Mouse (Mus musculus): ENCODE results near the gene Hagh. TPM values are rescaled to one million over a fixed set of nuclear protein-coding genes. Genes with fewer than 3 reads are reported as not detected.

Gene Hagh
- total and polyA plus RNA-seq, 2 experiments from 2014 or later, result 116 to 129 TPM

DNA sequence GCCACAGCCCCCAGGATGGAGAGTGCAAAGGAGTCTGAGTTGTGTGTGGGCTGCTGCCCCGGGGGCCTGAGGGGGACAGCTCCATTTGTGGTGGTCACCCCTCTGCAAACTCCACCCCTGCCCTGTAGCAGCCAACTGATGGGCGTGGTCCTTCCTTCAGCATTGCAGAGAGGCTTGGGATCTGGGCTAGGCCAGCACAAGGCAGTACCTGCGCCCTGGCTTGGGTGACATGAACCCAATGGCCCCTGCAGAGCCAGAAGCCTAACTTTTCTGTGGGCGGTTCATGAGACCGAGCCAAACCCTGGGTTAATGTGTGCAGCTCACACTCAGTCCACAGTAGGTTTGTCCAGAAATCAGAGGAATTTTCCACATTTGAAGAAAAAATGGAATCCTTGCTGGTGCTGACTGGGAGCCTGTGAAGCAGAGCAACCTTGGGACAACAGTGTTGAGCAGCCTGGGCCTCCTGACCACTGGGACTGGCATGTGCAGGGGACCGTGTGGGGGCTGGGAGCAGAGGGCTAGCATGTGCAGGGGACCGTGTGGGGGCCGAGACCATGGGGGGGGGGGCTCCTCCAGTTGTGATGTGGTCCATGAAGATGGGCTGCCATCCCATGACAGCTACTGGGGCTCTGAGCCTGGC, 18.0 kb downstream of the Hagh start:
- DNase-seq (ENCODE audit: low spot score) (no peak), ATAC-seq (ENCODE audit: insufficient read depth, low read depth) (no peak)
- H3K4me2 ChIP-seq (ENCODE audit: low read depth, low read length), result no peak overlapping the region
- 76% methylated on average over 8 of the region's 8 CpGs for WGBS
- no peaks in the 10 kb centered on the region for H3K9me3 ChIP-seq (replicated peaks; ENCODE audit: control insufficient read depth, low read length)
- H3K9ac ChIP-seq (replicated peaks; ENCODE audit: low read depth, low read length), result no peak overlapping the region
- no peak overlapping the region for H3K4me3 ChIP-seq (ENCODE audit: low read depth, low read length)
- no peaks in the 10 kb centered on the region for H3K27me3 ChIP-seq (ENCODE audit: control insufficient read depth, insufficient read depth, low read length)
- peaks cover 71% of the 10 kb centered on the region for H3K36me3 ChIP-seq (replicated peaks; ENCODE audit: control insufficient read depth, insufficient read depth, low read length)
- no peak overlapping the region for H3K27ac ChIP-seq (ENCODE audit: low read depth)
- TF ChIP-seq CTCF (IDR thresholded peaks at IDR 0.05; ENCODE audit: low read depth) (no peak), EP300 (IDR thresholded peaks at IDR 0.05; ENCODE audit: low read depth) (no peak)
- no peaks in the 10 kb centered on the region for H3K4me1 ChIP-seq (ENCODE audit: control insufficient read depth, insufficient read depth)

DNA sequence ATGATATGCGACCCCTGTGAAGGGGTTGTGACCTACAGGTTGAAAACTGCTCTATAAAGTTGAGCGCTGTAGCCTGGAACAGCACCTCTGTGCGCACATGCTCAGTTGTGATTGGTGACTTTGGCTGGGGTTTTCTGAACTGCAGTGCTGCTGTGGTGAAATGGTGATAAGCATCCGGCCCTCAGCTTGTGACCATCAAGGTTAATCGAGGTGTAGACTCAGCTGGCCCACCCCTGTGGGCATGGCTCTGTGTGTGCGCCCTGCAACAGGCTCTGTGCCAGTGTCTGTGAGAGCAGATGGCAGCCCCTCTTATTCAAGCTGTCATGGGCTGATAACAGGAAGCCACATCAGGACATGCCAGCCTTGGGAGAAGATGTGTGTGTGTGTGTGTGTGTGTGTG, 19.0 kb downstream of the Hagh start:
- 67% methylated on average over 6 of the region's 6 CpGs for WGBS
- no peak for DNase-seq (ENCODE audit: low spot score)
- TF ChIP-seq EP300 (IDR thresholded peaks at IDR 0.05; ENCODE audit: low read depth) (no peak), CTCF (IDR thresholded peaks at IDR 0.05; ENCODE audit: low read depth) (no peak)

DNA sequence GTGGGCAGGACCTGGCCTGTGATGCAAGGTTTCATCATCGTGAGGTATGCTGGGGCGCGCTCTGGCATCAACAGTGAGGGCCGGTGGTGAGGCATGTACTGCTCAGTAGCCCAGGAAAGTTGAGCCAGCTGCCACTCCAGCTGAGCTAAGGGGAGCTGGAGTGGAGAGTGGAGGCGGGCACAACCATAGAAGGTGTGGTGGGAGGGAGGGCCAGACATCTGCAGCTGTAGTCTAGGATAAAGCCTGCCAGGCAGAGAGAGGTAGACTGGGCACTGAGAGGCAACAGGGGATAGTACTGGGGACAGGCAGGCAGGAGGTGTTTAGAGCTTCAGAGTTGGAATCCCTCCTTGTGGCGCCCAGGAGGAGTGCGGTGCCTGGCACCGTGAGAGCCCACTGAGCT, 20.1 kb downstream of the Hagh start:
- ATAC-seq (ENCODE audit: insufficient read depth, low read depth), result no peak
- H3K4me2 ChIP-seq (ENCODE audit: low read depth, low read length), result no peak overlapping the region
- WGBS, result 89% methylated on average over 8 of the region's 8 CpGs
- H3K27me3 ChIP-seq (ENCODE audit: control insufficient read depth, insufficient read depth, low read length), result no peaks in the 10 kb centered on the region
- no peak for TF ChIP-seq CTCF (IDR thresholded peaks at IDR 0.05; ENCODE audit: low read depth)
- H3K9ac ChIP-seq (replicated peaks; ENCODE audit: low read depth, low read length), result no peak overlapping the region
- H3K4me3 ChIP-seq (ENCODE audit: low read depth, low read length), result no peak overlapping the region
- H3K36me3 ChIP-seq (replicated peaks; ENCODE audit: control insufficient read depth, insufficient read depth, low read length), result peaks cover 57% of the 10 kb centered on the region
- H3K9me3 ChIP-seq (replicated peaks; ENCODE audit: control insufficient read depth, low read length), result no peaks in the 10 kb centered on the region
- DNase-seq (ENCODE audit: low spot score), result no peak
- no peak overlapping the region for H3K27ac ChIP-seq (ENCODE audit: low read depth)
- H3K4me1 ChIP-seq (ENCODE audit: control insufficient read depth, insufficient read depth), result no peaks in the 10 kb centered on the region

More for the DNA sequence above, 19.0 kb downstream of the Hagh start:
- Histone ChIP-seq H3K4me3 (ENCODE audit: low read depth, low read length) (no peak overlapping the region), H3K27me3 (ENCODE audit: control insufficient read depth, insufficient read depth, low read length) (no peaks in the 10 kb centered on the region), H3K4me2 (ENCODE audit: low read depth, low read length) (no peak overlapping the region), H3K9ac (replicated peaks; ENCODE audit: low read depth, low read length) (no peak overlapping the region), H3K36me3 (replicated peaks; ENCODE audit: control insufficient read depth, insufficient read depth, low read length) (peaks cover 64% of the 10 kb centered on the region), H3K9me3 (replicated peaks; ENCODE audit: control insufficient read depth, low read length) (no peaks in the 10 kb centered on the region), H3K4me1 (ENCODE audit: control insufficient read depth, insufficient read depth) (no peaks in the 10 kb centered on the region), H3K27ac (ENCODE audit: low read depth) (no peak overlapping the region)
- peak; percentile 31; the same call in 1 of the 2 replicates for ATAC-seq (ENCODE audit: insufficient read depth, low read depth)

DNA sequence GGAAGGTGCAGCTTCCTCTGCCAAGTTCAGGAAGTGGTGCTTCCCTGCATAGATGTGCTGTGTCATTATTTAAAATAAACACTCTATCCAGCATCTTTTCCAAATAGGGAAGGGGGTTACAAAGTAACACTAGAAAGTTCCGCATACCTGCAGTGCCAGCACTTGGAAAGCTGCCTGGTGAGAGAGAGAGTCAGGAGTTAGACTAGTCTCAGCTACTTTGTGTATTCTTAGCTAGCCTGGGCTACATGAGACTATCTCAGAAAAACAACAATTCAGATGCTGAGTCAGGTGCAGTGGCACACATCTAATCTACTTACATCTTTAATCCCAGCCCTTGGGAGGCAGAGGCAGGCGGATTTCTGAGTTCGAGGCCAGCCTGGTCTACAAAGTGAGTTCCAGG, 21.8 kb downstream of the Hagh start:
- H3K36me3 ChIP-seq (replicated peaks; ENCODE audit: control insufficient read depth, insufficient read depth, low read length), result peaks cover 51% of the 10 kb centered on the region
- no peak overlapping the region for H3K27ac ChIP-seq (ENCODE audit: low read depth)
- H3K4me2 ChIP-seq (ENCODE audit: low read depth, low read length), result no peak overlapping the region
- no peak overlapping the region for H3K9ac ChIP-seq (replicated peaks; ENCODE audit: low read depth, low read length)
- WGBS, result 94% methylated on average over 3 of the region's 3 CpGs
- H3K4me3 ChIP-seq (ENCODE audit: low read depth, low read length), result no peak overlapping the region
- no peaks in the 10 kb centered on the region for H3K4me1 ChIP-seq (ENCODE audit: control insufficient read depth, insufficient read depth)
- DNase-seq (ENCODE audit: low spot score) (no peak), ATAC-seq (ENCODE audit: insufficient read depth, low read depth) (no peak)
- no peaks in the 10 kb centered on the region for H3K27me3 ChIP-seq (ENCODE audit: control insufficient read depth, insufficient read depth, low read length)
- H3K9me3 ChIP-seq (replicated peaks; ENCODE audit: control insufficient read depth, low read length), result no peaks in the 10 kb centered on the region
- TF ChIP-seq EP300 (IDR thresholded peaks at IDR 0.05; ENCODE audit: low read depth), result no peak
- TF ChIP-seq CTCF (IDR thresholded peaks at IDR 0.05; ENCODE audit: low read depth), result no peak

GRCm38 (mm10) chr17:24865776-24866175, 25.8 kb downstream of the Hagh start, which contains the start of gene Igfals:
Igfals (plus strand) TSS chr17:24865997.
- Histone ChIP-seq H3K4me3 (ENCODE audit: low read depth, low read length) (no peak within 1 kb of the TSS), H3K27ac (ENCODE audit: low read depth) (no peak within 1 kb of the TSS), H3K27me3 (ENCODE audit: control insufficient read depth, insufficient read depth, low read length) (no peaks in the 10 kb centered on the region), H3K4me1 (ENCODE audit: control insufficient read depth, insufficient read depth) (no peaks in the 10 kb centered on the region), H3K9me3 (replicated peaks; ENCODE audit: control insufficient read depth, low read length) (no peaks in the 10 kb centered on the region), H3K4me2 (ENCODE audit: low read depth, low read length) (no peak within 1 kb of the TSS), H3K9ac (replicated peaks; ENCODE audit: low read depth, low read length) (no peak within 1 kb of the TSS), H3K36me3 (replicated peaks; ENCODE audit: control insufficient read depth, insufficient read depth, low read length) (peaks cover 32% of the 10 kb centered on the region)
- WGBS, result 85% methylated on average over 8 of the region's 8 CpGs
- TF ChIP-seq CTCF (IDR thresholded peaks at IDR 0.05; ENCODE audit: low read depth) (no peak), EP300 (IDR thresholded peaks at IDR 0.05; ENCODE audit: low read depth) (no peak)
- no peak for ATAC-seq (ENCODE audit: insufficient read depth, low read depth)
- DNase-seq (ENCODE audit: low spot score), result no peak

DNA sequence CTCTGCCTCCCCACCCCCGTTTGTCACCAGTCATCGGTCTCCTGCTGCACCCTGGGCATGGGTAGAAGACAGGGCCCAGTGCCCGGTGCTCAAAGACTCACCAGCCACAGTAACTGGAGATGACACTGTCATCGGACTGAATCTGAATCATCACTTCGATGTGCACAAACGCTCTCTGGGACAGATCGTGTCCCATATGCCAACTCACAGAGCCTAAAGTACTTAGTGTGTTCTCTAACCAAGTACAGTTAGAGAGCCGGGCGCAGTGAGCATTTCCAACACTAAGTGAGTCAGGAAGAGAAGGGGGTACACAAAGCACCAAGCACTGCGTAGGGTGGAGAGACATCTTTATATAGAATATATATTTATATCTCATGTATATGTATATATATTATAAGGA, 28.0 kb downstream of the Hagh start:
- peaks cover 10% of the 10 kb centered on the region for H3K36me3 ChIP-seq (replicated peaks; ENCODE audit: control insufficient read depth, insufficient read depth, low read length)
- H3K9ac ChIP-seq (replicated peaks; ENCODE audit: low read depth, low read length), result no peak overlapping the region
- ATAC-seq (ENCODE audit: insufficient read depth, low read depth), result no peak
- no peaks in the 10 kb centered on the region for H3K9me3 ChIP-seq (replicated peaks; ENCODE audit: control insufficient read depth, low read length)
- no peaks in the 10 kb centered on the region for H3K27me3 ChIP-seq (ENCODE audit: control insufficient read depth, insufficient read depth, low read length)
- H3K4me3 ChIP-seq (ENCODE audit: low read depth, low read length), result no peak overlapping the region
- H3K4me2 ChIP-seq (ENCODE audit: low read depth, low read length), result no peak overlapping the region
- no peak for TF ChIP-seq EP300 (IDR thresholded peaks at IDR 0.05; ENCODE audit: low read depth)
- no peak for TF ChIP-seq CTCF (IDR thresholded peaks at IDR 0.05; ENCODE audit: low read depth)
- WGBS, result 86% methylated on average over 10 of the region's 10 CpGs
- H3K27ac ChIP-seq (ENCODE audit: low read depth), result no peak overlapping the region
- no peak for DNase-seq (ENCODE audit: low spot score)
- no peaks in the 10 kb centered on the region for H3K4me1 ChIP-seq (ENCODE audit: control insufficient read depth, insufficient read depth)

Measured in heart, postnatal 0 days (tissue).